Mouse (Mus musculus) brain, embryonic 14.5 days (tissue): ENCODE results near the gene Alb.

Experiments used
- CTCF ChIP-seq: fragments of 200-500 bp; IDR thresholded peaks from 2 replicates; pipeline ENCODE4 v1.5.1; 2012; ENCODE audit warnings: inconsistent platforms, mild to moderate bottlenecking, moderate library complexity, borderline replicate concordance; ENCODE audit not compliant: insufficient read depth, insufficient read length; ENCODE audit errors: extremely low read depth
- POLR2A ChIP-seq: fragments of 200-500 bp; IDR thresholded peaks from 2 replicates; pipeline ENCODE4 v1.6.1; 2012; ENCODE audit warnings: mild to moderate bottlenecking, inconsistent platforms, borderline replicate concordance; ENCODE audit not compliant: poor library complexity, insufficient read depth, insufficient read length, severe bottlenecking; ENCODE audit errors: extremely low read depth

- no peak for TF ChIP-seq CTCF
- TF ChIP-seq POLR2A = no peak
Measured at GRCm38 (mm10) chr5:90414142-90414924, 46.4 kb upstream of the Alb start.
